Mouse (Mus musculus): Measurements from ENCODE around the gene Pate2.

DNA sequence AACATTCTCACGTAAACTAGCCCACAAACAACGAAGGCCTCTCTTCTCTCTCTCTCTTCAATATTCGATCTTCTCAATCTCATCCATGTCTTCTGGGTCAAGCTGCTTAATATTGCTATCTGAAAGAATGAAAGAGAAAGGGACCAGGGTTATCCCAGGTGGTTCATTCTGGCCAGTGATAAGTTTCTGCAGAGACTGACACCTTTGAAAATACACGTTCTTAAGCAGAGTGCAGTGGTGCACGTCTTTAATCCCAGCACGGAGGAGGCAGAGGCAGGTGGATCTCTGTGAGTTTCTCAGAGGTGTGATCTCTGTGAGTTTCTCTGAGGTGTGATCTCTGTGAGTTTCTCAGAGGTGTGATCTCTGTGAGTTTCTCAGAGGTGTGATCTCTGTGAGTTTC, 28.1 kb upstream of the Pate2 start:
- TF ChIP-seq NANOG (IDR thresholded peaks at IDR 0.05; ENCODE audit: borderline replicate concordance, low read length), result no peak
- no peak for TF ChIP-seq CTCF (conservative IDR thresholded peaks at IDR 0.05; ENCODE audit: low read length)
